Mouse (Mus musculus) bone marrow macrophage, adult 2 months (primary cell): ENCODE measurements around the gene Acad12. TPM values are rescaled to one million over a fixed set of nuclear protein-coding genes. Genes with fewer than 3 reads are reported as not detected.
A peak's percentile ranks its signal among the peaks of the same experiment; 100 is the strongest.
"Not testable (repeated sequence)": the region's sequence is repeated elsewhere in the genome, so short reads cannot be mapped to it uniquely, and the experiment has no call there.

Experiments used
- H3K27ac ChIP-seq: 2 replicates; pipeline ENCODE4 v1.5.1; 2012; ENCODE audit warnings: low read depth, low read length; ENCODE audit not compliant: insufficient read depth
- H3K4me1 ChIP-seq: 2 replicates; pipeline ENCODE4 v1.6.1; 2012; ENCODE audit warnings: low read length; ENCODE audit not compliant: control insufficient read depth, insufficient read depth
- H3K4me3 ChIP-seq: 2 replicates; pipeline ENCODE4 v1.5.1; 2012; ENCODE audit warnings: mild to moderate bottlenecking, low read length, moderate library complexity; ENCODE audit not compliant: insufficient read depth
- CTCF ChIP-seq: IDR thresholded peaks from 2 replicates; pipeline ENCODE4 v1.5.1; 2012; ENCODE audit warnings: low read depth, mild to moderate bottlenecking, low read length, moderate library complexity
- POLR2A ChIP-seq: IDR thresholded peaks from 2 replicates; pipeline ENCODE4 v1.6.1; 2012; ENCODE audit warnings: mild to moderate bottlenecking, low read depth, low read length, borderline replicate concordance
- polyA plus RNA-seq: library from polyadenylated mRNA; stranded (reverse); fragments of >200 nt; gene quantifications from 2 replicates; pipeline ENCODE4 v1.2.4, GENCODE M21; 2012; ENCODE audit not compliant: missing spikeins, insufficient read depth, insufficient read length

Gene Acad12
- polyA plus RNA-seq, 1 experiment = 8.6 TPM

GRCm38 (mm10) chr5:121654526-121654925 lies 35.8 kb upstream of the Acad12 start:
- TF ChIP-seq POLR2A = no peak
- Histone ChIP-seq H3K4me3 (no peak overlapping the region), H3K4me1 (peaks cover 2% of the 10 kb centered on the region; the same call in 1 of the 2 replicates), H3K27ac (no peak overlapping the region)

GRCm38 (mm10) chr5:121649134-121649533 lies 30.4 kb upstream of the Acad12 start:
- Histone ChIP-seq H3K27ac (no peak overlapping the region), H3K4me1 (no peaks in the 10 kb centered on the region), H3K4me3 (no peak overlapping the region)
- TF ChIP-seq CTCF = no peak
- TF ChIP-seq POLR2A = no peak

DNA sequence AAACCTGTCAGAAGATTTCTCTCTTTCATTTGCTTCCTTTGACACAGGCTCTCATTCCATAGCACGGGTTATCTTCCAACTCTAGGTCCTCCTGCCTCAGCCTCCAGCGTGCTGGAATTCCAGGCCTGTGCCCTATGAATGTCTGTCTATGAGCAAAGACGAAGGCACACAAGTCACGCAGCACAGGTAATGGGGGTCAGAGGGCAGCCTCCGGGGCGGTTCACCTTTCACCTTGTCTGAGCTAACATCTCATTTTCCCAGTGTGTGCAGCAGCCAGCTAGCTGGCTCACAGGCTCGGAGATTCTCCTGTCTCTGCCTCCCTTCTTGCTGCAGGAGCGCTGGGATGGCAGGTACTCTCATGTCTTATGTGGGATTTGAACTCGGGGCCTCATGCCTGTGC lies 20.9 kb upstream of the Acad12 start:
- no peak for TF ChIP-seq POLR2A
- TF ChIP-seq CTCF = no peak
- H3K4me1 ChIP-seq = no peaks in the 10 kb centered on the region
- H3K4me3 ChIP-seq = no peak overlapping the region
- H3K27ac ChIP-seq = no peak overlapping the region

DNA sequence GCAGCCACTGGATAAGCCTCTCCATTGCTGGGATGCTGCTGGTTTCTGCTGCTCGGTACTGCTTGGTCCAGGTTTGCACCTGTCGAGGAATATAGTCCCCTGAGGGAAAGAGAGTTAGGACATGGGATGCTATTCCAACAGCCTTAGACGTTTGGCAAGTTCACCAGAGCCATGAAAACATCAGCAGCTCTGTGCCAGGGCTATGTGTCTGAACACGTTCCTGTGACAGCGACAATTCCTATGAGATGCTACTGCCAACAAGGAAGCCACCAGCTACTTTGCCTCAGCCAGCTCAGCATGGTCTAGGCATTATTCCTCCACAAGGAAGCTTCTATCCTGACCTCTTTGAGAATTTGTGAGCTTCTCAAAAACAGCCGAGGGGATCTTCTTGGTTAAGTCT lies 18.6 kb upstream of the Acad12 start:
- no peak overlapping the region for H3K4me3 ChIP-seq
- no peaks in the 10 kb centered on the region for H3K4me1 ChIP-seq
- no peak overlapping the region for H3K27ac ChIP-seq
- TF ChIP-seq POLR2A (no peak), CTCF (no peak)

- TF ChIP-seq POLR2A (no peak), CTCF (no peak)
- Histone ChIP-seq H3K4me3 (no peak overlapping the region), H3K27ac (no peak overlapping the region), H3K4me1 (no peaks in the 10 kb centered on the region)
Measured at GRCm38 (mm10) chr5:121634668-121635067, 15.9 kb upstream of the Acad12 start.

DNA sequence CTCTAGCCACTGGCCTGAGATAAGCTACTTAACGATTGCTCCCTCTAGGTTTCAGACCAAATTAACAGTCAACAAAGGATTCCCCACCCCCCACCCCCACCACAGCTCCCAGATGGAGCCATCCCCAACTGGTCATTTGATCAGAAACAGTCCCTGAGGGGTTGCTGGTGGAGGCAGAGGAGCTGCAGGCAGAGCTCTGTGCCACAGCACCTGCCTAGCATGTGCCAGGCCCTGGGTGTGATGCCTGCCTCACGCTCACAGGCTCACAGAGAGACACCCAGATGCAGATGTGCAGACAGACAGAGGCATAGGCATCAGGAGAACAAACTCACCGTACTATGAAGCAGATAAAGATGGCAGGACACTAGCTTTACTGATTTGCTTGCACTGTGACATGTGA lies 14.1 kb upstream of the Acad12 start:
- H3K4me3 ChIP-seq = no peak overlapping the region
- H3K27ac ChIP-seq = no peak overlapping the region
- TF ChIP-seq CTCF (no peak), POLR2A (no peak)
- no peaks in the 10 kb centered on the region for H3K4me1 ChIP-seq

- not testable (repeated sequence) for H3K27ac ChIP-seq, H3K4me1 ChIP-seq, H3K4me3 ChIP-seq
Measured at GRCm38 (mm10) chr5:121631106-121631647, 12.4 kb upstream of the Acad12 start.

- no peak overlapping the region for H3K27ac ChIP-seq
- no peaks in the 10 kb centered on the region for H3K4me1 ChIP-seq
- no peak overlapping the region for H3K4me3 ChIP-seq
- TF ChIP-seq CTCF = peak; percentile 75
- no peak for TF ChIP-seq POLR2A
Measured at GRCm38 (mm10) chr5:121627871-121628270, 9.1 kb upstream of the Acad12 start.

GRCm38 (mm10) chr5:121623241-121623640 lies 4.5 kb upstream of the Acad12 start:
- TF ChIP-seq POLR2A = no peak
- TF ChIP-seq CTCF = no peak
- Histone ChIP-seq H3K4me1 (no peaks in the 10 kb centered on the region), H3K27ac (no peak overlapping the region), H3K4me3 (no peak overlapping the region)

- H3K27ac ChIP-seq = no peak overlapping the region
- TF ChIP-seq CTCF (no peak), POLR2A (no peak)
- H3K4me3 ChIP-seq = no peak overlapping the region
- H3K4me1 ChIP-seq = peaks cover 4% of the 10 kb centered on the region
Measured at GRCm38 (mm10) chr5:121621102-121621501, 2.4 kb upstream of the Acad12 start.

DNA sequence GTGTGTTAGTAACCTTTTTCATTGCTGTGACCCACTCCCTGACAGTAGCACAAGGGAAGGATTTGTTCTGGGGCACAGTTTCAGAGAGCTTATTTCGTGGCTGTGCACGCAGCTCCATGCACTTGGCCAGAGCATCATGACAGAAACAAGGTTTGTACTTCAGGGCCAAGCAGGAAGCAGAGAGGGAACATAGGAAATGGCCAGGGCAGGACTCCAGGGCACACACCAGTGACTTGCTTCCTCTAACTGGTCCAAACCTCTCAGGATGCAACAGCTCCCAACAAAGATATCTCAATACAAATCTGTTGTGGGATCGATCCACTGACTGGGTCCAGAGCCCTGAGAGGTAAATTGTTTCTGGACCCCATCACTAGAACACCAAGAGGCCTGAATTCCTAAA lies 3.8 kb downstream of the Acad12 start:
- not testable (repeated sequence) for H3K4me3 ChIP-seq, H3K4me1 ChIP-seq, H3K27ac ChIP-seq
